Mouse (Mus musculus) spleen, adult 10 weeks (tissue): Measurements from ENCODE around the gene Celf3. TPM values are rescaled to one million over a fixed set of nuclear protein-coding genes. Genes with fewer than 3 reads are reported as not detected.

Source experiments
- polyA plus RNA-seq: library from polyadenylated mRNA; stranded (reverse); fragments of 350-450 nt; fragmentation: Illumina TruSeq; extraction: RNeasy Lipid Tissue Mini Kit (QIAGEN cat#74804); gene quantifications from one replicate; pipeline ENCODE4 v1.2.3, GENCODE M21; 2015; ENCODE audit warnings: low replicate concordance; ENCODE audit not compliant: insufficient read depth

The Celf3 gene
- polyA plus RNA-seq: not detected

GRCm38 (mm10) chr3:94477981-94478422 lies at the start of gene Celf3:
Celf3 (plus strand) TSS chr3:94478295.

GRCm38 (mm10) chr3:94442951-94443596 lies 35.0 kb upstream of the Celf3 start, which contains the start of gene Mrpl9:
Mrpl9 (plus strand) TSS chr3:94443318.

GRCm38 (mm10) chr3:94443597-94443964 lies 34.5 kb upstream of the Celf3 start, which contains the start of gene Oaz3:
Oaz3 (minus strand) TSS chr3:94443915.

DNA sequence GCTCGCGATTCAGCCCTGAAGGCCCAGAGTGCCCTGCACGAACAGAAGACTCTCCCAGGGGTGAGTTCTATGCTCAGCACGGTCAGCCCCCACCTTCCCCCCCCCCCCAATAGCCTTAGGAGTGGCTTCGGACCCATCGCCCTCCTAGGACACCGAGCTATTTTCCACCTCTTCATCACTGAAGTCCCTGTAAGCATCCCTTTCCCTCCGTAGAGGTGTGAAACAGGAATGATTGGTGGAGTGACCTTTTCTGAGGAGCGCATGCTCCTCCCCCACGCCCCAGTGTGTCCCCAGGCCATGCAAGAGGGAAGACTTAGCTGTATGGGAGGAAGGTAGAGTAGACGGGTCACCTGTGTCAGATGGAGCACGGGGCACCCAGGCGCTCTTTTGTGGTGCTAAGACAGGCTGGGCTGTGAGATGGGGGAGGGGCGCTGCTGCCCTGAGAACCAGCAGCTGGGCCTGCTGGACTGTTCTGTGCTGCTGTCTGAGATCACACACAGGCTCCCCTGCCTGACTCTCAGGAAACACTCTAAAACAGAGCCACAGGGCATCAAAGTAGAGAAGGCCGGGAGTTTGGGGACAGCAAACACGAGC lies 2.3 kb downstream of the Celf3 start, which contains the start of gene Riiad1:
Gene Riiad1, minus strand, starts transcription at position 51 of the 594 bp plus-strand sequence.

Other genes starting within 250 kb of the Celf3 start
- not detected for gene Gm4778, start 214.3 kb upstream of the Celf3 start, polyA plus RNA-seq
- gene Them4, start 168.2 kb upstream of the Celf3 start, polyA plus RNA-seq: 6.1 TPM
- not detected for gene Them5, start 136.2 kb upstream of the Celf3 start, polyA plus RNA-seq
- not detected for gene C2cd4d, start 115.9 kb upstream of the Celf3 start, polyA plus RNA-seq
- gene Rorc, start 105.5 kb upstream of the Celf3 start, polyA plus RNA-seq: 1.4 TPM
- gene Lingo4, start 79.8 kb upstream of the Celf3 start, polyA plus RNA-seq: 0.23 TPM
- gene Tdrkh, start 65.0 kb upstream of the Celf3 start, polyA plus RNA-seq: 6.1 TPM
- 54.0 TPM for gene Mrpl9, start 35.0 kb upstream of the Celf3 start, polyA plus RNA-seq
- gene Oaz3, start 34.4 kb upstream of the Celf3 start, polyA plus RNA-seq: not detected
- gene Riiad1, start 2.0 kb downstream of the Celf3 start, polyA plus RNA-seq: 1.3 TPM
- 44.1 TPM for gene Snx27, start 104.4 kb downstream of the Celf3 start, polyA plus RNA-seq
- not detected for gene Gm10972, start 164.8 kb downstream of the Celf3 start, polyA plus RNA-seq
- 4.1 TPM for gene Tuft1, start 180.6 kb downstream of the Celf3 start, polyA plus RNA-seq
- gene Selenbp2, start 215.3 kb downstream of the Celf3 start, polyA plus RNA-seq: not detected